Mouse (Mus musculus): Measurements from ENCODE around the gene Zmat3. TPM values are rescaled to one million over a fixed set of nuclear protein-coding genes. Genes with fewer than 3 reads are reported as not detected.

Gene Zmat3
- 1.1 to 3.1 TPM (median 1.2 TPM) in 3 replicates for total RNA-seq (2017)

GRCm38 (mm10) chr3:32365546-32366245 is at the start of gene Zmat3:
Gene Zmat3, minus strand, starts transcription at chr3:32366014.
- ATAC-seq (replicated peaks; ENCODE audit: insufficient number of reproducible peaks, low FRiP score, low TSS enrichment, poor library complexity, severe bottlenecking): peak; percentile 61

- no peak for ATAC-seq (replicated peaks; ENCODE audit: insufficient number of reproducible peaks, low FRiP score, low TSS enrichment, poor library complexity, severe bottlenecking)
Measured at GRCm38 (mm10) chr3:32414381-32414780, 48.6 kb upstream of the Zmat3 start.

- no peak for ATAC-seq (replicated peaks; ENCODE audit: insufficient number of reproducible peaks, low FRiP score, low TSS enrichment, poor library complexity, severe bottlenecking)
Measured at GRCm38 (mm10) chr3:32412502-32413044, 46.8 kb upstream of the Zmat3 start.

GRCm38 (mm10) chr3:32408811-32409273 is 43.0 kb upstream of the Zmat3 start:
- peak; percentile 53 for ATAC-seq (replicated peaks; ENCODE audit: insufficient number of reproducible peaks, low FRiP score, low TSS enrichment, poor library complexity, severe bottlenecking)

GRCm38 (mm10) chr3:32406804-32407203 is 41.0 kb upstream of the Zmat3 start:
- ATAC-seq (replicated peaks; ENCODE audit: insufficient number of reproducible peaks, low FRiP score, low TSS enrichment, poor library complexity, severe bottlenecking): no peak

GRCm38 (mm10) chr3:32405699-32406098 is 39.9 kb upstream of the Zmat3 start:
- no peak for ATAC-seq (replicated peaks; ENCODE audit: insufficient number of reproducible peaks, low FRiP score, low TSS enrichment, poor library complexity, severe bottlenecking)

- ATAC-seq (replicated peaks; ENCODE audit: insufficient number of reproducible peaks, low FRiP score, low TSS enrichment, poor library complexity, severe bottlenecking): no peak
Measured at GRCm38 (mm10) chr3:32402990-32403885, 37.4 kb upstream of the Zmat3 start.

GRCm38 (mm10) chr3:32401591-32401990 is 35.8 kb upstream of the Zmat3 start:
- ATAC-seq (replicated peaks; ENCODE audit: insufficient number of reproducible peaks, low FRiP score, low TSS enrichment, poor library complexity, severe bottlenecking): no peak

GRCm38 (mm10) chr3:32399931-32400330 is 34.1 kb upstream of the Zmat3 start:
- no peak for ATAC-seq (replicated peaks; ENCODE audit: insufficient number of reproducible peaks, low FRiP score, low TSS enrichment, poor library complexity, severe bottlenecking)

GRCm38 (mm10) chr3:32399381-32399780 is 33.6 kb upstream of the Zmat3 start:
- ATAC-seq (replicated peaks; ENCODE audit: insufficient number of reproducible peaks, low FRiP score, low TSS enrichment, poor library complexity, severe bottlenecking): no peak

- no peak for ATAC-seq (replicated peaks; ENCODE audit: insufficient number of reproducible peaks, low FRiP score, low TSS enrichment, poor library complexity, severe bottlenecking)
Measured at GRCm38 (mm10) chr3:32398623-32399022, 32.8 kb upstream of the Zmat3 start.

- ATAC-seq (replicated peaks; ENCODE audit: insufficient number of reproducible peaks, low FRiP score, low TSS enrichment, poor library complexity, severe bottlenecking): no peak
Measured at GRCm38 (mm10) chr3:32398175-32398538, 32.3 kb upstream of the Zmat3 start.

GRCm38 (mm10) chr3:32397461-32398174 is 31.8 kb upstream of the Zmat3 start, which contains the start of gene Pik3ca:
Gene Pik3ca, plus strand, starts transcription at chr3:32397671.
- ATAC-seq (replicated peaks; ENCODE audit: insufficient number of reproducible peaks, low FRiP score, low TSS enrichment, poor library complexity, severe bottlenecking): peak; percentile 18; the same call in 1 of the 2 replicates

- ATAC-seq (replicated peaks; ENCODE audit: insufficient number of reproducible peaks, low FRiP score, low TSS enrichment, poor library complexity, severe bottlenecking): peak; percentile 98
Measured at GRCm38 (mm10) chr3:32396794-32397460, 31.1 kb upstream of the Zmat3 start.

- ATAC-seq (replicated peaks; ENCODE audit: insufficient number of reproducible peaks, low FRiP score, low TSS enrichment, poor library complexity, severe bottlenecking): no peak
Measured at GRCm38 (mm10) chr3:32395771-32396551, 30.1 kb upstream of the Zmat3 start.

GRCm38 (mm10) chr3:32393986-32394385 is 28.2 kb upstream of the Zmat3 start:
- no peak for ATAC-seq (replicated peaks; ENCODE audit: insufficient number of reproducible peaks, low FRiP score, low TSS enrichment, poor library complexity, severe bottlenecking)

- ATAC-seq (replicated peaks; ENCODE audit: insufficient number of reproducible peaks, low FRiP score, low TSS enrichment, poor library complexity, severe bottlenecking): no peak
Measured at GRCm38 (mm10) chr3:32392841-32393240, 27.0 kb upstream of the Zmat3 start.

- ATAC-seq (replicated peaks; ENCODE audit: insufficient number of reproducible peaks, low FRiP score, low TSS enrichment, poor library complexity, severe bottlenecking): no peak
Measured at GRCm38 (mm10) chr3:32381556-32381955, 15.7 kb upstream of the Zmat3 start.

Data from monocyte, adult 5-6 weeks (primary cell).